Mouse (Mus musculus) common myeloid progenitor, adult 5-6 weeks (primary cell): ENCODE measurements around the gene Olfr51. TPM values are rescaled to one million over a fixed set of nuclear protein-coding genes. Genes with fewer than 3 reads are reported as not detected.
"Not testable (repeated sequence)": the region's sequence is repeated elsewhere in the genome, so short reads cannot be mapped to it uniquely, and the experiment has no call there.

ENCODE experiments used
- ATAC-seq: replicated peaks from 2 replicates; pipeline ENCODE4 v1.8.0; 2016; ENCODE audit warnings: low read depth, mild to moderate bottlenecking, moderate TSS enrichment, inconsistent platforms; ENCODE audit not compliant: poor library complexity, severe bottlenecking
- total RNA-seq: library from RNA; stranded (forward); fragments of 200-1000, 187-1606 nt; gene quantifications from 2 replicates; pipeline ENCODE4 v1.2.3, GENCODE M21; 2017

Gene Olfr51
- total RNA-seq, result not detected in 2 replicates

GRCm38 (mm10) chr11:51003296-51003695 is at the start of gene Olfr51:
TSS of gene Olfr51 (plus strand) at chr11:51003596.
- ATAC-seq, result no peak

DNA sequence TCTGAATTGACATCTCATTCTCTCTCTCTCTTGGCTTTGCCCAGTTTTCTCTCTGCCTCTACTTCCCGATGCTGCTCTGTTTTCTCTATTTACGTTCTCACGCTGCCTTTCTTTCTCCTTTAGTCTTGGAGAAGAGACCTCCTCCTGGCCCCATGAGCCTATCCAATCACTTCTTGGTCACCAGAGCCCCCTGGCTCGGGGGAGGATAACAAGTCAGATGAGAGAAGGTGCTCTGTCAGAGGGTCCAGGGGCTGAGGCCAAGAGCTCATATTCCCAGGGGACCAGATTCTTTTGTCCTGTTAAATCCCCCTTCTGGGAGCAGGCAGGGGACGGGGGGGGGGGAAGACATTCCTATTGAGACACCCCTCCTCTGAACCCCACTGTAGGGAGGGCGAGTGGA is 49.7 kb upstream of the Olfr51 start, which contains the start of gene Prop1:
Prop1 (minus strand) TSS at position 101 of the 400 bp plus-strand sequence.
- ATAC-seq, result no peak

DNA sequence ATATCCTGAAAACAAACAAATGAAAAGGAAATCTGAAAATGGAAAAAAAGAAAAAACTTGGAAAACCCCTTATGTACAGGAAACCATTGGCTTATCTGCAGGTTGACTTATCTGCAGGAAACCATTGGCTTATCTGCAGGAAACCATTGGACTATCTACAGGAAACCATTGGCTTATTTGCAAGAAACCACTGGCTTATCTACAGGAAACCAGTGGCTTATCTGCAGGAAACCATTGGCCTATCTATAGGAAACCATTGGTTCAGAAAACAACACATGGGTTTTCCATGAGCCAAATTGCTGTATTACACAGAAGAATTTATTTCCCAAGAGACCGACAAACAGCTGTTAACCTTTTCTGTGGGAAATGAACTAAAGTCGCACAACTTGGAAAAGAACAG is 38.5 kb upstream of the Olfr51 start:
- ATAC-seq, result 0 out of 2 replicates have a peak, but pooled peaks have one; percentile 18

DNA sequence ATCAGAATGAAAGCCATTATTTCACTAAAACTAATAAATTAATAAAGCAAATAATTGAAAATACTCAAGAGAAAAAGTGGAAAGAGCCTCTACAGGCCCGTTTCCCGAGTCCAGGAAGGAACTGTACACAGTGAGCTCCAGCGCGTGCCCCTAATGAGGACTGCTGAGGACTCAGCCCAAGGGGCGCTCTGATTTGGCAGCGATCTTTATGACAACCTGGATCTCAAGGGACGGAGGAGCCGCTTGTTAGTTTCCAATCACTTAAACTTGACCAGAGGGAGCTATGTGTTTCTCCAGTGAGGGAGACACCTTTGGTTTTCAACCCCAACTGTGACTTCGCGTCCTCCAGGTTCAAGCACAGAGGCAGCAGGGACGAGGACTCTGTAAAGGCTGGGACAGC is 37.2 kb upstream of the Olfr51 start, which contains the start of gene Olfr1378:
Olfr1378 (plus strand) TSS at position 301 of the 400 bp plus-strand sequence.
- no peak for ATAC-seq

- ATAC-seq, result no peak
Observed at GRCm38 (mm10) chr11:50977216-50977615, 26.2 kb upstream of the Olfr51 start.

- no peak for ATAC-seq
Observed at GRCm38 (mm10) chr11:50981667-50982066, 21.7 kb upstream of the Olfr51 start, which contains the start of gene Olfr1377. TSS of gene Olfr1377 (plus strand) at chr11:50981967.

DNA sequence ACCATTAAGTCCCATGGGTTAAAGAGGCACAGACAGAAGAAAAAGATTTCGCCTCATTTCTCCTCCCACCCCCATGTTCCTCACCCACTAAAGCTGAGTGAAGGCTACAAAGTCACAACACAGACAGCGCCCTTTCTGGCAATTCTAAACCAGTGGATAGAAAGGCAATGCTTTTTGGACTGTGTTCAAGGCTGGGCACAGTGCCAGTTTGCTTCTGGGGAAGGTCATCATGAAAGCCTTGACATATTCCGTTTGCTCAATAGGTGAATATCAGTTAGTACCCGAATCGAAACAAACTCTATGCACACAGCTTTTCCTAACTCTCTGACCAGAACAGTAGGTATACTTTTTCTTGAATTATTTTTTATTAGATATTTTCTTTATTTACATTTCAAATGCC is 8.4 kb downstream of the Olfr51 start:
- ATAC-seq, result no peak

DNA sequence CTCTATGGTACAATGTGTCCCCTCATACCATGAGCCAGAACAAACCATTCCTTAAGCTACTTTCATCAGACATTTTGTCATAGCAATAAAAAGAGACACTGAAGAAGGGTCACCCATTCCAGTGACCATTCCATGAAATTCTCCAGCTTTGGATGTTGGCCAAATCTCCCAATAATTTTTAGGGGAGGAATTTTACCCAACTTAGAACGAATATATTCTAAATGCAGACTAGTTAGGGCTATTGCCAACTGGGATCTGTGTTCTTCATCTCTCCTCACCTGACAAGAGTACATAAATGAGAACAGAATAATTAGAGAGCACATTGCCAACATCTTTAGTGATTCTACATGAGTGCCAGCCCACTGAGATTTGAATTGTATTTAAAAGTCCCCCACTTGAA is 10.5 kb downstream of the Olfr51 start, which contains the start of gene Olfr54:
Olfr54 (plus strand) TSS at position 301 of the 400 bp plus-strand sequence.
- ATAC-seq, result no peak

DNA sequence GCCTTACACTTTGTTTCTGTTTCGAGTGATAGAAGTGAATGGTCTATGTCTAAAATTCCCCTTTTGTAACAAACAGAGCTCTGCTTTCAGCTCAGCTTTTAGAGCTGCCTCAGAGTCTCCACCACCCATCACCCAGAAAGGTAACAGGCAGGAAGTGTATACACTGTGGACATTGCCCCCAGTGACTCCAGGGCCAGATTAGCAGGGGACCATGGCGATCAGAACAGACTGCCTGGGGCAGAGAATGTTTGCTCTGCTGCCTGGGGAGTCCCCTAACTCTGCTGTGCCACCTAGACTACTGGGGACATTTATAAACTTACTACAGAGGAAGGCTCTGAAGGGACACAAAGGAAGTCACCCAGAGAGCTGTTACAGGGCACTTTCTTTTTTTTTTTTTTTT is 12.9 kb downstream of the Olfr51 start:
- ATAC-seq, result no peak

DNA sequence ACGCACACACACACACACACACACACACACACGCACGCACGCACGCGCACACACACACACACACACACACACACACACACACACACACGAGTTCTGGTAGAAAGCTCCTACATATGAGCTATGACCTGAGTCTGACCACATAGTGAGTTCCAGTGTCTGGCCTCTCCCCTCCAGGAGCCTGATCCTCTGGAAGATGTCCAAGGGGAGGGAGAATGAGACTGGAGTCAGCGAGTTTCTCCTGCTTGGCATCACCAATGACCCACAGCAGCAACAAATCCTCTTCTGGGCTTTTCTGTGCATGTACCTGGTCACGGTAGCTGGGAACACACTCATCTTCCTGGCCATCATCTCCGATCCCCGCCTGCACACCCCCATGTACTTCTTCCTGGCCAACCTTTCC is 23.4 kb downstream of the Olfr51 start:
- ATAC-seq, result not testable (repeated sequence)

DNA sequence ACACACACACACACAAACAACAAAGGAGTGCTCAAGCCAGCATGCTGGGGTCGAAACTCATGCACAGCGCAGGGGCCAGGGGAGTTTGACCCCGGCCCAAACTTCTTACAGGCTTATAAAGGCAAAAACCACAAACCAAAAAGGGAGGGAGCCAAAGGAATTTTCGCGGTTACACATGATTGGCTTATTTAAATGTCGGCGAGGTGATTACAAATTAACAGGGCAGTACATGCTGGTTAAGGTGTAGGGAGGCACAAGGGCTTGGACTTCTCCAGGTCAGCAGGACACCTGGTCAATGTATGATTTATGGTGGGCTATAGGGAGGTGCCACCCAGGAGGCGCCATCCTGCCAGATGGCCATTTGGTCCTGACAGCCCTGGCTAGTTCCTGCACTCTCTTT is 26.0 kb downstream of the Olfr51 start:
- ATAC-seq, result not testable (repeated sequence)

DNA sequence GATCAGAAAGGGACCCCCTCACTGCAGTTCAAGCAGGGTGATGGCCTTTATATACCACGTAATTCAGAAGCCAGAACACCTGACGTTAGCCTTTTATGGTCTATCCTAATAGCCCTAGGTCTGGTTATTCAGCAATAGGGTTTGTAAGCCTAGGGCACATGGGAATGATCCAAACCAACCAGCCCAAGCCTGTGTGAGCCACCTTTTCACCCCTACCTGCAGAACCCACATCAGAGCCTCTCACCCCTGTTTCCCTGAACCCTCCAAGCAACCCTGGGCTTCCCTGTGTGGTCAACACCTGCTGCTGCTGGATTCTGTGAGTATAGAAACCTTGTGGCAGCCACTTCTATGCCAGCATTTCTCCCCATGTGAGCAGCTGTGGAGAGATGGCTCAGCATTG is 26.8 kb downstream of the Olfr51 start:
- ATAC-seq, result no peak

DNA sequence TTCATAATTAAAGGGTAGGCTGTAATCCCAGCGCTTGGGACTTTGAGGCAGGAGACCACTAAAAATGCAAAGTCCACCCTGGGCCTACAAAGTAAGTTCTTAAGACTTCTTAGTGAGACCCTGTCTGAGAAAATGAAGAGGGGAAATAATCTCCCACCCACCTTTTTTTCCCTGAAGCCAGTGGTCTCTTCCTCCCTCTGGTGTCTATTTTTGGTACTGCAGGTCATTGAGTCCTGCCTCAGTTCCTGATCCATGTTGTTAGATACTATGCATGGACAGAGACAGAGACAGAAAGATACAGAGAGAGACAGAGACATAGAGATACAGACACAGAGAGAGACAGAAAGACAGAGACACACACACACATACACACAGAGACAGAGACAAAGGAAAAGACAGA is 29.5 kb downstream of the Olfr51 start:
- ATAC-seq, result peak; percentile 56; the same call in 1 of the 2 replicates

GRCm38 (mm10) chr11:51034141-51034540 is 30.7 kb downstream of the Olfr51 start:
- not testable (repeated sequence) for ATAC-seq

DNA sequence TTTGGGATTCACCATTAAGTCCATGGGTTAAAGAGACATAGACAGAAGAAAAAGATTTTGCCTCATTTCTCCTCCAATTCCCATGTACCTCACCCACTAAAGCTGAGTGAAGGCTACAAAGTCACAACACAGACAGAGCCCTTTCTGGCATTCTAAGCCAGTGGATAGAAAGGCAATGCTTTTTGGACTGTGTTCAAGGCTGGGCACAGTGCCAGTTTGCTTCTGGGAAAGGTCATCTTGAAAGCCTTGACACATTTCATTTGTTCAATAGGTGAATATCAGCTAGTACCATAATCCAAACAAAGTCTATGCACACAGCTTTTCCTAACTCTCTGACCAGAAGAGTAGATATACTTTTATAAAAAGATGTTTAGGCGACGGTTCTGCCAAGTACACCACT is 32.6 kb downstream of the Olfr51 start:
- no peak for ATAC-seq

DNA sequence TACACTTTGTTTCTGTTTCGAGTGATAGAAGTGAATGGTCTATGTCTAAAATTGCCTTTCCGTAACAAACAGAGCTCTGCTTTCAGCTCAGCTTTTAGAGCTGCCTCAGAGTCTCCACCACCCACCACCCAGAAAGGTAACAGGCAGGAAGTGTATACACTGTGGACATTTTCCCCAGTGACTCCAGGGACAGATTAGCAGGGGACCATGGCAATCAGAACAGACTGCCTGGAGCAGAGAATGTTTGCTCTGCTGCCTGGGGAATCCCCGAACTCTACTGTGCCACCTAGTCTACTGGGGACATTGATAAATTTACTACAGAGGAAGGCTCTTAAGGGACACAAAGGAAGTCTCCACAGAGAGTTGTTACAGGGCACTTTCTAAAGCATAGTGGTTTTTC is 41.4 kb downstream of the Olfr51 start:
- ATAC-seq, result not testable (repeated sequence)

DNA sequence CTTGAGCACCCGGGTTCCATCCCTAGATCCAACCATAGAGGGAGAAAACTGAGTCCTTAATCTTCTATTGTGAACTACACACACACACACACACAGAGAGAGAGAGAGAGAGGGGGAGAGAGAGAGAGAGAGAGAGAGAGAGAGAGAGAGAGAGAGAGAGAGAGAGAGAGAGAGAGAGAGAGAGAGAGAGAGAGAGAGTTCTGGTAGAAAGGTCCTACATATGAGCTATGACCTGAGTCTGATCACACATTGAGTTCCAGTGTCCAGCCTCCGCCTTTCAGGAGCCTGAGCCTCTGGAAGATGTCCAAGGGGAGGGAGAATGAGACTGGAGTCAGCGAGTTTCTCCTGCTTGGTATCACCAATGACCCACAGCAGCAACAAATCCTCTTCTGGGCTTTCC is 44.4 kb downstream of the Olfr51 start, which contains the start of gene Olfr1375:
Olfr1375 (plus strand) TSS at position 301 of the 400 bp plus-strand sequence.
- ATAC-seq, result not testable (repeated sequence)

DNA sequence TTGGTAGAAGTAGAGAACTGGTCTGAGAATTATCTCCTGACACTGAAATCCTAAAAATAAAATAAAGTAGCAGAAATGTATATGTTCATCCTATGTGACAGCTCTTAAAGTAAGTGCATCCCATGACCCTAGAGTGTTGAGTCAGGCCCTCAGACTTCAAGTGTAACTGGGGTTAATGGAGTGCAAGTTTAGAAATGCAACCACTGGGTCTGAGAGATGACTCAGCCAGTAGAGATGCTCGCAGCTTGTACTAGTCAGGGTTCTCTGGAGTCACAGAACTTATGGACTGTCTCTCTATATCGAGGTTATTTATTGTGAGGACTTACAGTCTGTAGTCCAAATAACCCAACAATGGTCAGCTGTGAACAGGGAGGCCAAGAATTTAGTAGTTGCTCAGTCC is 48.3 kb downstream of the Olfr51 start:
- no peak for ATAC-seq

- ATAC-seq, result no peak
Observed at GRCm38 (mm10) chr11:51053230-51053629, 49.8 kb downstream of the Olfr51 start.

DNA sequence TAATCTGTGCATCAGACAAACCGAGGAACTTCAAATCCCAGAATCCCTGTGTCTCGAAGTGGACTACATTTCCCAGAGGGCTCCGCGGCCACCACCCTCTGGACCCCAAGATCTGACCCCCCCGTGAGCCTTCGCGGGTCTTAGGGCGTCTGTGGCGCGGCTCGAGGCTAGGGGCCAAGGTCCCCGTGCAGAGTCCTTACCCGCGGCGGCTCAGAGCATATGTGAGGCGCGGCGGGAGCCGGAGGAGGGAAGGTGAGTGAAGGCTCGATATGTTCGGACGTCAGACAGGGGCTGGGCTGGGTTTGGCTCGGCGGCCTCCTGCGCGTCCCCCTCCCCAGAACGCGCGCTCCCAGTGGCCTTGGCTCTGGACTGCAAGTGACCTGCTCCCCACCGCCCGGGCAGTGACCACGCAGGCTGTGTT is 55.8 kb downstream of the Olfr51 start, which contains the start of gene Zfp354a:
Zfp354a (plus strand) TSS at position 107 of the 421 bp plus-strand sequence.
- ATAC-seq, result peak; percentile 42; the same call in 1 of the 2 replicates
